Mouse (Mus musculus): ENCODE measurements around the gene Prkcb.

DNA sequence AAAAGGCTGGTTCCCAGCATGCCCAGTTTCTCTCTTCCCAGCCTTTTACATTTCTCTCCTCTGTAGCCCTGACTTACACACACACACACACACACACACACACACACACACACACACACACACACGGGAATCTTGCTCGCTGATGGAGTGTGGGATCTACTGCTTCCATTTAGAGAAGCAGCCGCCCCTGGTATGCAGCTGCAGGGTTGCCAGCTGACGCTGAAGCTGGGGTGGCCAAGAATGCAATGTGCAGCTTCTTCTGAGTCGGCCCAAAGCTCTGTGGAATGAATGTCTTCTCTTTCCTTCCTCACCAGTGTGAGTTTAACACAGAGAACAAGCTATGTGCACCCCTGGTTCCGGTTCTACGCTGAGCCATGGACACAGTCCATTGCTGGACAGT, 56.1 kb downstream of the Prkcb start:
- TF ChIP-seq CTCF (IDR thresholded peaks at IDR 0.05; ENCODE audit: extremely low read depth, insufficient read depth, low read length) (no peak), POLR2A (IDR thresholded peaks at IDR 0.05; ENCODE audit: extremely low read depth, insufficient read depth, low read length) (no peak)

Data from cortical plate, adult 2 months (tissue).